Mouse (Mus musculus) stomach, embryonic 15.5 days (tissue): ENCODE results near the gene Rgs3. TPM values are rescaled to one million over a fixed set of nuclear protein-coding genes. Genes with fewer than 3 reads are reported as not detected.

ENCODE experiments used
- ATAC-seq: fragments of 200-750 bp; cut with Nextera tagmentation; 2 replicates; pipeline ENCODE4 v1.8.0; 2017; ENCODE audit warnings: low read depth, moderate number of reproducible peaks, moderate TSS enrichment; ENCODE audit not compliant: insufficient read depth, low FRiP score
- H3K27ac ChIP-seq: fragments of 300-500 bp; sonication (generic); 2 replicates; pipeline ENCODE4 v1.5.1; 2015; ENCODE audit warnings: mild to moderate bottlenecking, inconsistent platforms
- H3K27me3 ChIP-seq: fragments of 300-500 bp; sonication (generic); replicated peaks from 2 replicates; pipeline ENCODE4 v1.6.1; 2015; ENCODE audit warnings: inconsistent platforms
- H3K36me3 ChIP-seq: fragments of 300-500 bp; sonication (generic); 2 replicates; pipeline ENCODE4 v1.6.1; 2015; ENCODE audit warnings: inconsistent platforms
- H3K4me1 ChIP-seq: fragments of 300-500 bp; sonication (generic); 2 replicates; pipeline ENCODE4 v1.6.1; 2015; ENCODE audit warnings: inconsistent platforms
- H3K4me2 ChIP-seq: fragments of 300-500 bp; sonication (generic); 2 replicates; pipeline ENCODE4 v1.6.1; 2015; ENCODE audit warnings: mild to moderate bottlenecking, inconsistent platforms
- H3K4me3 ChIP-seq: fragments of 300-500 bp; sonication (generic); replicated peaks from 2 replicates; pipeline ENCODE4 v1.5.1; 2015; ENCODE audit warnings: inconsistent platforms
- H3K9ac ChIP-seq: fragments of 300-500 bp; sonication (generic); 2 replicates; pipeline ENCODE4 v1.6.1; 2015; ENCODE audit warnings: inconsistent platforms
- H3K9me3 ChIP-seq: fragments of 300-500 bp; sonication (generic); 2 replicates; pipeline ENCODE4 v1.6.1; 2016; ENCODE audit warnings: inconsistent platforms
- WGBS: fragments of 180-500 bp; shearing (Covaris S2); methylation state at CpG from one replicate; pipeline ENCODE4 v1.1.7; 2015; 5-methylcytosine and 5-hydroxymethylcytosine counted together
- polyA plus RNA-seq: library from polyadenylated mRNA; unstranded; fragments of >200 nt; fragmentation: Nextera tagmentation; extraction: Ambion mirVana; gene quantifications from 2 replicates; pipeline ENCODE4 v1.2.1, GENCODE M21; 2015

Rgs3 gene
- polyA plus RNA-seq, 1 experiment from 2014 or later = 46.8 TPM

DNA sequence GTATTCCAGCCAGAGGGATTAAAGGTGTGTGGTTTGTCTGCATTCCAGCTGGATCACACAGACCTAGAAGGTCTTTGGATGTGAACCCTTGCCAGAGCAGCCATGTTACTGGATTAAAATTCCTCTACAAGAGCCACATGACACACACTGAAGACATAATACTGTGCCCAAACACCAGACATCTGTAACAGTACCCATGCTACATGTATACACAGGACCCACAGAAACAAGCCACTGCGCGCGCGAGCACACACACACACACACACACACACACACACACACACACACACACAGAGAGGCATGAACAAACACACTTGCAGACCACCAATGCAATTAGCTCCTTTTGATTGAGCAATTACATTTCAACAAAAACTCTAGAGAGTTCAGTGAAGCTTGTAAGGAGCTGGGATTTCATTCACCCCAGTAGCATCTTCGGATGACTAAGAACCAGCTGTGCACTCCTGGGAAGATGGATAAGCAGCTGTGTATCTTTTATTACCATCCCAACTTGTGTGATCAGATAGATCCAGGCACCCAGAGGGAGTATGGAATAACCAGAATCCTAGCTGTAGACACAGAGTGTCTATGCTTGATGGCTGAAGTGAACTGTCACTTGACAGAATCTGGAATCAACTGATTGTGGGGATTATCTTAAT lies 166.8 kb downstream of the Rgs3 start:
- Histone ChIP-seq H3K9ac (no peak overlapping the region), H3K4me3 (no peak overlapping the region), H3K4me1 (peaks cover 8% of the 10 kb centered on the region), H3K9me3 (no peaks in the 10 kb centered on the region), H3K36me3 (no peaks in the 10 kb centered on the region), H3K4me2 (no peak overlapping the region), H3K27ac (no peak overlapping the region), H3K27me3 (no peaks in the 10 kb centered on the region)
- WGBS = 90% methylated on average over 5 of the region's 5 CpGs
- ATAC-seq = no peak

DNA sequence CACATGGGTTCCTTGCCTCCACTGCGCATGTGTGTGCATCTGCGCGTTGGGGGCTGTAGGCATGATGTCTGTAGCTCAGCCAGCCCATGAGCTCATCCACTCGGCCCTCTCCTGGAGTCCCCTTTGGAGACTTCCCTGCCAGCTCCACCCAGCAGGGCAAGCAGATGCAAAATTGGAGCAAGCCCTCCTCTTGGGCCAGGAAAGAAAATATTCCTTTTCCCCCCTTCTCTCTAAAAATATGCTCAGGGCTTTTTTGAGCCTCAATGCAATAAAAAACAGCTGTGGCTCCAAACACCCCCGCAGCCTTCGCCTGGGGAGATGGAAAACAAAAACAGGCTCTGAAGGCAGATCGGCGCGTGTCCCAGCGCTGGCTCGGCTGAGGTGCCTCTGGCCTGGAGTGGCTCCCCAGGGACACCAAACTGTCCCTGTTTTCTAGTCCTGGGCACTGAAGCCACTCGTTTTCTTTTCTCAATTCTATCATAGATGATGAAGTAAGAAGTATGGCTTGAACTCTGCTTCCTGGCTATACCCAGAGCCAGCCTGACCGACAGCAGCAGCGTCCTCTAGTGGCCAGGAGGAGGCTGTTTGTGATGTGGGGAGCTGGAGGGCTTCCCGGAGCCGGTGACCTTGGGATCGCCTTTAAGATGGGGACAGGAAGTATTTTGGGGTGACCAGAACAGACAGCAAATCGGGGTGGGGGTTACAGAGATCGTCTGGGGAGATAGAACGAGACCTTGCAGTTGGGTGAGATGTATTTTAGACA lies 168.1 kb downstream of the Rgs3 start:
- Histone ChIP-seq H3K4me2 (no peak overlapping the region), H3K4me1 (peaks cover 9% of the 10 kb centered on the region), H3K9ac (no peak overlapping the region), H3K27me3 (no peaks in the 10 kb centered on the region), H3K36me3 (no peaks in the 10 kb centered on the region), H3K27ac (no peak overlapping the region), H3K9me3 (no peaks in the 10 kb centered on the region), H3K4me3 (no peak overlapping the region)
- 81% methylated on average over 20 of the region's 20 CpGs for WGBS
- ATAC-seq = no peak

DNA sequence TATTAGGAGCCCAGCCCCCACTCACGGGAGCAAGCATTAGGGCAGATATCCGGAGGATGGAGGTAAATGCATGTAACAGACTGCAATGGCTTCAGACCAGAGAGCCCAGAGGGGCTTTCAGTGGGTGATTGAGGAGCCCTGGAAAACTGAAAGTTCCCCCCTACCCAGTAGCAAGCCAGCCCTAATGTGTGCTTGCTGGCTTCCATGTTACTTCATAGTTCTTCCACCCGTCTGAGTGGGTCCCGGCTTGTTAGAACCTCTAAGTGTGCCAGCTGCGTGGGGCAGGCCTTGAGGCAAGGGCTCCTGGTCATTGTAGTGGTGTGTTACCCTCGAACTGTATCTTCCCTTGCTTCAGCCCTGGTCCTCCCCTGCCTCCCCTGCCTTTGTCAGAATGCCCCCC lies 168.8 kb downstream of the Rgs3 start:
- no peak for ATAC-seq
- no peaks in the 10 kb centered on the region for H3K27me3 ChIP-seq
- H3K4me2 ChIP-seq = no peak overlapping the region
- WGBS = 91% methylated on average over 6 of the region's 6 CpGs
- H3K4me1 ChIP-seq = peaks cover 15% of the 10 kb centered on the region
- no peak overlapping the region for H3K27ac ChIP-seq
- no peak overlapping the region for H3K4me3 ChIP-seq
- no peaks in the 10 kb centered on the region for H3K36me3 ChIP-seq
- no peaks in the 10 kb centered on the region for H3K9me3 ChIP-seq
- no peak overlapping the region for H3K9ac ChIP-seq

DNA sequence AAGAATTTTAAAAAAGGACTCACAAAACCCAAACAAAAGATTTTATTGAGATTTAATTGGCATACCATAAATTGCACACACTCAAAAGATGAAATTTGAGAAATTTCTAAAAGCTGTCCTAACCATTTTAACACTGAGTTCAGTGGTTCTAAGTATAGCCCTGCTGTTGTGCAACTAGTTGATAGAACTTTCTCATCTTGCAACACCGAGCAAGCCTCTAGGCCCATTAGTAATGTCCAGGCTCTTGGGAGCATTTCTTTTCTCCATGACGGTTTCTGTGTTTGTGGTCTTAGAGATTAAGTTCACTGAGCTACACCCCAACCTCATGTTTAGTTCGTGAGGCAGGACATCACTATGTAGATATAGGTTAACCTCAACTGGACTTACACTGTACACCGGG lies 169.5 kb downstream of the Rgs3 start:
- Histone ChIP-seq H3K36me3 (no peaks in the 10 kb centered on the region), H3K9me3 (no peaks in the 10 kb centered on the region), H3K4me1 (peaks cover 15% of the 10 kb centered on the region), H3K27me3 (no peaks in the 10 kb centered on the region), H3K4me2 (no peak overlapping the region), H3K27ac (0 out of 2 replicates have a peak overlapping the region, but pooled peaks have one; percentile 13), H3K4me3 (no peak overlapping the region), H3K9ac (no peak overlapping the region)
- no peak for ATAC-seq
- 65% methylated on average over 4 of the region's 4 CpGs for WGBS

DNA sequence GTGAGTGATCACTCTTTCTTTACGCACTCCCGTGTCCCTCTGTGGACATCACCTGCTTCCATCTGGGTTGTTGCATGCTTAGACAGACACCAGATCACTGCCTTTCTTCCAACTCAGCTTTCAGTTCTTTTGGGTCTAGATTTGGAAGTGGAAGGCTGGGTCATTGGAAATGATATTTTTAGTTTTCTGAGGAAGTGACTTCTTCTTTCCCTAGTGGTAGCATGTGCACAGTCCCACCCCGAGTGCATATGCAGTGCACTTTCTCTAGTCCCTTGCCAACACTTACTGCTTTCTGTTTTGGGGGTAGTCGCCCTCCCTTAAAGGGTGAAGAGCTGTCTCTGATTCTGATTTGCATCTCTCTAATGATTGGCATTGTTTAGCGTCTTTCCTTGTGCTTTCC lies 170.3 kb downstream of the Rgs3 start:
- Histone ChIP-seq H3K36me3 (no peaks in the 10 kb centered on the region), H3K9me3 (no peaks in the 10 kb centered on the region), H3K4me1 (peaks cover 15% of the 10 kb centered on the region), H3K4me2 (no peak overlapping the region), H3K9ac (no peak overlapping the region), H3K27ac (no peak overlapping the region), H3K27me3 (no peaks in the 10 kb centered on the region), H3K4me3 (no peak overlapping the region)
- ATAC-seq = no peak
- 74% methylated on average over 5 of the region's 5 CpGs for WGBS

DNA sequence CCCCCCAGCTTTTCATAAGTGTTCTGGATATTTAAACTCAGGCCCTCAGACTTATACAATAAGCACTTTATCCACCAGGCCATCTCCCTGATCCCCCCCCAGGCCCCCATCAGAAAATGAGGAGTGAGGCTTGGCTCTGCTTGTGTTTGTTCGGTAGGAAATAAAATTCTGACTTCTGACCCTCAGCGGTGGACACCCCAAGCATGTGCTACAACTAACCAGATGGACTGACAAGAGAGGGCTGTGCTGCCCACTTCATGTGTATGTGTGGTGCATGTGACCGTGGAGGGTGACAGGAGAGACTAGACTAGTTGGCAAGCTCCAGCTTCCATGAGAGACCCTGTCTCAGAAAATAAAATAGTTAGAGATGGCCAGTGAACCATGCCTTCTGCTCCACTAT lies 171.2 kb downstream of the Rgs3 start:
- H3K9ac ChIP-seq = no peak overlapping the region
- peak overlapping the region; percentile 87; the same call in 1 of the 2 replicates for H3K27ac ChIP-seq
- 58% methylated on average over 3 of the region's 3 CpGs for WGBS
- no peaks in the 10 kb centered on the region for H3K9me3 ChIP-seq
- H3K4me1 ChIP-seq = peaks cover 24% of the 10 kb centered on the region
- no peaks in the 10 kb centered on the region for H3K36me3 ChIP-seq
- no peak for ATAC-seq
- H3K27me3 ChIP-seq = no peaks in the 10 kb centered on the region
- H3K4me3 ChIP-seq = no peak overlapping the region
- H3K4me2 ChIP-seq = no peak overlapping the region

DNA sequence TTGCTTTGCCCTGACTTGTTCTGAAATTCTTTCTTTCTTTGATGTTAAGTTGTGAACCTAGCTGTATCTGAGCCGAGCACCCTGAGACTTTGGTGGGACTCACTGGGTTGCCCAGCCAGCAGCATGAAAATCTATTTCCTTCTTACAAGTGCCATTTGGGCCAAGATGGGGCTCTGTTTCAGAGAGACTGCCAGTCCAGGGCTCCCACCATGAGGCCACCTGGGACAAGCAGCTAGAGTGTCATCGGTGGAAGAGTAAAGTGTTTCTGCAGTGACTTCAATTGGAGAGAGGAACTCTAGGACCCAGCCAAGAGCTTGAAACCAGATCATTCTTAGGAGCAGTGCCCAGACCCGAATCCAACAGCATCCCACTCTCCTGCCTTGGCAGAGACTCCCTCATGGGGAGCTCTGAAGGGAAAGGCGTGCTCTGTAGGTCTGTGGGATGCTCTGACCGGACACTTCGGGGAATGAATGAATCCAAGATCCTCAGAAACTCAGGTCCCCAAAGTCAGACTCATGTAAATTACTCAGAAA lies 171.9 kb downstream of the Rgs3 start:
- H3K4me1 ChIP-seq = peaks cover 31% of the 10 kb centered on the region
- H3K27ac ChIP-seq = peak overlapping the region; percentile 87
- no peak overlapping the region for H3K9ac ChIP-seq
- ATAC-seq = no peak
- no peaks in the 10 kb centered on the region for H3K9me3 ChIP-seq
- no peak overlapping the region for H3K4me2 ChIP-seq
- no peaks in the 10 kb centered on the region for H3K36me3 ChIP-seq
- no peak overlapping the region for H3K4me3 ChIP-seq
- 75% methylated on average over 6 of the region's 6 CpGs for WGBS
- H3K27me3 ChIP-seq = no peaks in the 10 kb centered on the region

DNA sequence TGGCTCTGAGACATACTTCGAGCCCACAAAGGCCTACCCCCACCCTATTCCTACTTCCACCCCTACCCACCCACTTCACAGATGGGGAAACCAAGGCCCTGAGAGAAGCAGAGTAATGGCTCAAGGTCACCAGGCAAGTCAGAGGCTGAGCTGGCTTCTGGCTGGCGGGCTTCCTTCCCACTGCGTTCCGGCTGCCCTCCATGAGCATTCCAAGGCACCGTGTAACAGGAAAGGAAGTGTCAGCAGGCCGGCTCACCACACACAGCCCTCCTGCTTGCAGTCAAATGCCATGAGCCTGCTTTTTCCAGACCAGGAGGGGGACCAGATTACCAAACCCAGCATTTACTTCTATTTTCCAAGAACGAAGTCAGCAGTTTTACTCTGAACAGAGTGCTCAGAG lies 172.4 kb downstream of the Rgs3 start:
- no peak overlapping the region for H3K9ac ChIP-seq
- peaks cover 36% of the 10 kb centered on the region for H3K4me1 ChIP-seq
- H3K36me3 ChIP-seq = no peaks in the 10 kb centered on the region
- no peaks in the 10 kb centered on the region for H3K9me3 ChIP-seq
- no peaks in the 10 kb centered on the region for H3K27me3 ChIP-seq
- peak overlapping the region; percentile 87 for H3K27ac ChIP-seq
- ATAC-seq = no peak
- H3K4me3 ChIP-seq = no peak overlapping the region
- H3K4me2 ChIP-seq = no peak overlapping the region
- 52% methylated on average over 7 of the region's 7 CpGs for WGBS

DNA sequence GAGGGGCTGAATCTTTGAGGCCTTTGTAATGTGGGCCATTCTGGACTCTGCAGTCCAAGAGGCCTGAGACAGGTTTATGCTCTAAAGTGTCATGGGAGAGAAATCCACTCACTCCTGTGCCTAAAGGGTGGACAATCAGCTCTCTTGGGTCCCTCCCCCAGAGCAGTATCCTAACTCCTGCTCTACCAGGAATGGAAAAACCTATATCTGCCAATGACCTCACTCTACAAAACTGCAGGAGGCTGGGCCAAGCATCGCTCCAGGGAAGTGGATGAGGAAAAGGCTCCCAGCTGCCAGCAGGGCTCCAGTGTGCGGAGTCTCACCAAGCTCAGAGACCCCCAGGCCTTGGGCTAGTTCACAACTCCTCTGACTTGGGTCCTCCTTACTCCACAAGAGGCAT lies 173.2 kb downstream of the Rgs3 start:
- Histone ChIP-seq H3K9me3 (no peaks in the 10 kb centered on the region), H3K9ac (no peak overlapping the region), H3K27me3 (no peaks in the 10 kb centered on the region), H3K4me2 (no peak overlapping the region), H3K4me1 (peaks cover 41% of the 10 kb centered on the region), H3K27ac (peak overlapping the region; percentile 87), H3K36me3 (no peaks in the 10 kb centered on the region), H3K4me3 (no peak overlapping the region)
- ATAC-seq = peak; percentile 83
- 19% methylated on average over 2 of the region's 2 CpGs for WGBS

DNA sequence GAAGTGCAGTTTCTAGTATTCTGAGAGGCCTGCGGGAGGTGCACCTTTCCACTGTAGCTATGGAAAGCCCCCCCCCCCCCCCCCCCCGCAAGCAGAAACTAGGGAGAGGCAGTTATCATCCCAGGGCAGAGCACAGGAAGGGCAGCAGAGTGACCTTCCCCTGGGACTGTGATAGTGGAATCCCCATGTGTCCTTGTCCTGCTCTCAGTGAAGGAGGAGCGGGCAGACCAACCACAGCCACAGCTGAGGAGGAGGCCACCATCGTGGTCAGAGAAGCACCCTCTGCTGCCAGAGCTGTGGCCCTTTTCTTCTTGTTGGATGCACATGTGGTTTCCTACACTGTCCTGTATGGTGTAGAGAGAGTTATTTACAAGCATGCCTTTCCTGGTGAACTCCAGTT lies 174.3 kb downstream of the Rgs3 start:
- WGBS = 71% methylated on average over 3 of the region's 4 CpGs
- Histone ChIP-seq H3K9ac (no peak overlapping the region), H3K27me3 (no peaks in the 10 kb centered on the region), H3K9me3 (no peaks in the 10 kb centered on the region), H3K36me3 (no peaks in the 10 kb centered on the region), H3K4me3 (no peak overlapping the region), H3K4me1 (peaks cover 52% of the 10 kb centered on the region), H3K27ac (peak overlapping the region; percentile 87; the same call in 1 of the 2 replicates), H3K4me2 (no peak overlapping the region)
- ATAC-seq = no peak

DNA sequence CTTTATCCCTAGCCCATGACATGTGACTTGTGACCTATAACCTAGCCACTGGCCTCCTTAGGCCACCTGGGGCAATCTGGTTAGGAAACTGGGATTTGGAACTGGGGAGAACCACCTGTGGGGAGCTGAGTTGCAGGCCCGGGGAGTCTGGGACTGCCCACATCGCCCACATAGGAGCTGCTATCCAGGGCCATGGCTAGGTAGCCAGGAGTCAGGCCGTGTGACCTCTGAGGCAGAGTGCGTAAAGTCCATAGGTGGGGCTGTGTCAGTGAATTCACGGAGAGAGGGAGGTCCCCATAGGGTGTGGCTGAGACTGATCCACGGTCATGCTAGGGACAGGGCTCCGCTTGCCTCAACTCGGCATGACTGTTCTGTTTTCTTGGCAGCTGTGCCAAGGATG lies 175.6 kb downstream of the Rgs3 start:
- no peak; the same call in 1 of the 2 replicates for ATAC-seq

DNA sequence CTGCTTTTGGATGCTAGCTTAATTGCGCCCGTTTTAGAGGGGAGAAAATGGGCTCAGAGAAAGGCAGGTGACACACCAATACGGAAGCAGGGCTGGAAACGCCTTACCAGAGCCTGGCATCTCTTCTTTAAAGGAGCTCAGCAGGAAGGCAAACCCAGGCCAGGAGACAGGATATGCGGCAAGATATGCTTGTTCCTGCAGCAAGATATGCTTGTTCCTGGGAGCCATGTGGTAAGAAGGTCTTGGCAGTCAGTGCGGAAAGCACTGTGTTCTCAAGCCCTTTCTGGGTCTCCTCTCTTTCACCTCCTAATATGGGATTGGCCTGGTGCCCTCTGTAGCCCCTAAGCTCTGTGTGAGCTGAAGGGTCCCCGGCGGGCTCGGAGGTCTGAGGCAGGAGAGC lies 176.2 kb downstream of the Rgs3 start:
- H3K4me2 ChIP-seq = no peak overlapping the region
- peaks cover 53% of the 10 kb centered on the region for H3K4me1 ChIP-seq
- H3K27ac ChIP-seq = peak overlapping the region; percentile 81
- H3K9me3 ChIP-seq = no peaks in the 10 kb centered on the region
- H3K4me3 ChIP-seq = no peak overlapping the region
- no peak overlapping the region for H3K9ac ChIP-seq
- H3K27me3 ChIP-seq = no peaks in the 10 kb centered on the region
- 55% methylated on average over 9 of the region's 9 CpGs for WGBS
- ATAC-seq = no peak
- H3K36me3 ChIP-seq = no peaks in the 10 kb centered on the region

More for the DNA sequence above, 175.6 kb downstream of the Rgs3 start:
- Histone ChIP-seq H3K27me3 (no peaks in the 10 kb centered on the region), H3K9ac (no peak overlapping the region), H3K4me1 (peaks cover 53% of the 10 kb centered on the region), H3K4me3 (no peak overlapping the region), H3K27ac (0 out of 2 replicates have a peak overlapping the region, but pooled peaks have one; percentile 81), H3K4me2 (no peak overlapping the region), H3K36me3 (no peaks in the 10 kb centered on the region), H3K9me3 (no peaks in the 10 kb centered on the region)
- WGBS = 73% methylated on average over 8 of the region's 8 CpGs
